Mouse (Mus musculus) embryonic facial prominence, embryonic 12.5 days (tissue): Measurements from ENCODE around the gene Rbm41. TPM values are rescaled to one million over a fixed set of nuclear protein-coding genes. Genes with fewer than 3 reads are reported as not detected.
A peak's percentile ranks its signal among the peaks of the same experiment; 100 is the strongest.

Experiments used
- ATAC-seq: fragments of 200-750 bp; cut with Nextera tagmentation; 2 replicates; pipeline ENCODE4 v1.8.0; 2017; ENCODE audit not compliant: insufficient number of reproducible peaks, insufficient read depth, low FRiP score, low TSS enrichment
- H3K27ac ChIP-seq: fragments of 300-500 bp; sonication (generic); 2 replicates; pipeline ENCODE4 v1.5.1; 2016; ENCODE audit warnings: mild to moderate bottlenecking
- H3K27me3 ChIP-seq: fragments of 300-500 bp; sonication (generic); 2 replicates; pipeline ENCODE4 v1.6.1; 2016; ENCODE audit warnings: mild to moderate bottlenecking, moderate library complexity
- H3K36me3 ChIP-seq: fragments of 300-500 bp; sonication (generic); 2 replicates; pipeline ENCODE4 v1.6.1; 2016; ENCODE audit warnings: mild to moderate bottlenecking
- H3K4me1 ChIP-seq: fragments of 300-500 bp; sonication (generic); 2 replicates; pipeline ENCODE4 v1.6.1; 2016
- H3K4me2 ChIP-seq: fragments of 300-500 bp; sonication (generic); replicated peaks from 2 replicates; pipeline ENCODE4 v1.6.1; 2016; ENCODE audit warnings: mild to moderate bottlenecking, moderate library complexity
- H3K4me3 ChIP-seq: fragments of 300-500 bp; sonication (generic); 2 replicates; pipeline ENCODE4 v1.5.1; 2016; ENCODE audit warnings: mild to moderate bottlenecking
- H3K9ac ChIP-seq: fragments of 300-500 bp; sonication (generic); 2 replicates; pipeline ENCODE4 v1.6.1; 2016; ENCODE audit warnings: mild to moderate bottlenecking, moderate library complexity
- H3K9me3 ChIP-seq: fragments of 300-500 bp; sonication (generic); 2 replicates; pipeline ENCODE4 v1.6.1; 2016; ENCODE audit warnings: mild to moderate bottlenecking, moderate library complexity
- WGBS: fragments of 180-500 bp; shearing (Covaris S2); methylation state at CpG from one replicate; pipeline ENCODE4 v1.1.7; 2016; 5-methylcytosine and 5-hydroxymethylcytosine counted together
- polyA plus RNA-seq: library from polyadenylated mRNA; unstranded; fragments of >200 nt; fragmentation: Nextera tagmentation; extraction: Ambion mirVana; gene quantifications from 2 replicates; pipeline ENCODE4 v1.2.1, GENCODE M21; 2016

The Rbm41 gene
- 7.7 and 7.8 TPM in 2 replicates for polyA plus RNA-seq

GRCm38 (mm10) chrX:139997740-139998690, at the start of gene Rbm41:
TSS of gene Rbm41 (minus strand) at chrX:139998595.
- ATAC-seq: peak; percentile 75; the same call in 1 of the 2 replicates
- Histone ChIP-seq H3K4me2 (peak within 1 kb of the TSS; percentile 48), H3K9me3 (no peaks in the 10 kb centered on the region), H3K27ac (peak within 1 kb of the TSS; percentile 73), H3K4me1 (no peaks in the 10 kb centered on the region), H3K27me3 (no peaks in the 10 kb centered on the region), H3K4me3 (peak within 1 kb of the TSS; percentile 50), H3K9ac (peak within 1 kb of the TSS; percentile 61), H3K36me3 (peaks cover 3% of the 10 kb centered on the region; the same call in 1 of the 2 replicates)
- WGBS: 13% methylated on average over 25 of the region's 25 CpGs

DNA sequence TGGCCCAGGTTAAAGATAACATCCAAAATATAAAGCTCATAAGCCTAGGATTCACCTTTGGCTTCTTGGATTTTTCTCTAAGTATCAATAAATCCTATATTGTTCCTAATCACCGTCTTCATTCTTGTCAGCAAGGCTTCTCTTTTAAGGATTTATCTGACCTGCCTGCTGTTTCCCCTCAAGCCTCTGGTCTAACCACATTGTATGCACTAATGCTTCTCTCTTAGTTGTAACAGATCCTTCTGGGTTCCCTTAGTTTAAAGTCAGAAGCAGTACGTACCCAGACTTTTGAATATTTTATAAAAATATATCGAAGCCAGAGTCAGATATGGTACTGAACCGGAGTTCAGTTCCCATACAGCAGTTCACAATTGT, 283 bp upstream of the Rbm41 start:
- no peak overlapping the region; the same call in 1 of the 2 replicates for H3K4me2 ChIP-seq
- H3K4me1 ChIP-seq: no peaks in the 10 kb centered on the region
- H3K27ac ChIP-seq: no peak overlapping the region
- H3K36me3 ChIP-seq: no peaks in the 10 kb centered on the region
- no peaks in the 10 kb centered on the region for H3K27me3 ChIP-seq
- no peak overlapping the region for H3K9ac ChIP-seq
- WGBS: 84% methylated on average over 4 of the region's 4 CpGs
- no peaks in the 10 kb centered on the region for H3K9me3 ChIP-seq
- ATAC-seq: no peak
- no peak overlapping the region for H3K4me3 ChIP-seq

DNA sequence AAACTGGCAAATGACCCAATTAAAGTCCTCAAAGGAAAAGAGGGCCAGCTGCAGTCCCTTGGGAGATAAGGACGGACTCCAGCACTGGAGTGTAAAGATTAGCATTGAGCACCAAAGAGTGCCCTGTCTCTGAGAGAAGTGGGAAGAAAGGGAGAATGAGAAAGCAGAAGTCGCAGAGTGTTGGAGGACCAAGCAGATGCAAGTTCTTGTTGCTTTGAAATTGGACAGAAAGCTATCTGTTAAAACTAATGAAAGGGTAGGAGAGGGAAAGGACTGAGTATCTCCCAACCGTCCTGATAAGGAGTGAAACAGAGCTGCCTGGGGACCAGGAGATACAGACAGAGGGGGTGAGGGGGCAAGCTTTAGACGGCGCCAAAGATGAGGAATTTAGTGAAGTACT, 16.3 kb downstream of the Rbm41 start:
- Histone ChIP-seq H3K27me3 (0 out of 2 replicates have a peak, but pooled peaks cover 3% of the 10 kb centered on the region), H3K9ac (no peak overlapping the region), H3K4me2 (no peak overlapping the region), H3K36me3 (no peaks in the 10 kb centered on the region), H3K4me1 (no peaks in the 10 kb centered on the region), H3K4me3 (no peak overlapping the region), H3K27ac (no peak overlapping the region), H3K9me3 (no peaks in the 10 kb centered on the region)
- ATAC-seq: no peak
- WGBS: 78% methylated on average over 5 of the region's 5 CpGs

DNA sequence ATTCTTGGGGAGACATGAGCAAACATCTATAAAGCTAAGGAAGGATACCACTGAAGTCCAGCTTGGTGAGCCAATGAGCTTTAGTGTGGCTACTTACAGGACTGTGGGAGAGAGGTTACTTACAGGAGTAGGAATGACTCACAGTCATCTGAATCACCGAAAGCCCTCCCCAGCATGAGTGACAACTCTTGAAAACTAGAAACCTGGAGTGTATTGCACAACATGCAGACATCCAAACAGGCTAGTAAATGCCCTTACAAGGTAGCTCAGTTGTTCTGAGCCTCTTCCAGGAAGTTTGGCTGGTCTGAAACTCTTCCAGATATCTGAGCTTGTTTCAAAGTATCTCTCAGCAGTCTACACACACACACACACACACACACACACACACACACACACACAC, 64.9 kb downstream of the Rbm41 start:
- Histone ChIP-seq H3K9ac (no peak overlapping the region), H3K4me1 (no peaks in the 10 kb centered on the region), H3K36me3 (no peaks in the 10 kb centered on the region), H3K4me2 (no peak overlapping the region), H3K4me3 (no peak overlapping the region), H3K27ac (no peak overlapping the region), H3K27me3 (no peaks in the 10 kb centered on the region), H3K9me3 (no peaks in the 10 kb centered on the region)
- 87% methylated on average over 1 of the region's 1 CpGs for WGBS
- ATAC-seq: no peak

DNA sequence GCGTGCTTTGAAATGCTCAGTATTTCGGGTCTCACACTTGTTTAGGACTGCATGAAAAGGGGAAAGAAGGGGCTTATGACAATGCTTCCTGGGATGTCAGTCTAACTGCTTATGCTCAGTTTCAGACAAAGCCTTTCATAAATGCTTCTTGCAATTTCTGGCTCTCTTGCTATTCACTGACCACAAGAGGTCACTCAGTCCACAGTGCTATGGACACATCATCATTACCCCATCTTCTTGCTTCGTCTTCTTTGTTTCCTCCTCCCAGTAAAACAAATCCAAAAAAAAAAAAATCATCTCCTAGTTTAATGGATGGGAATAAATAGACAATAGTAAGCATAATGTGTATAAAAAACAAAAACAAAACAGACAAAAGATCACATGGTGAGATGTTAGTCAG, 65.9 kb downstream of the Rbm41 start:
- no peaks in the 10 kb centered on the region for H3K27me3 ChIP-seq
- no peaks in the 10 kb centered on the region for H3K36me3 ChIP-seq
- no peak for ATAC-seq
- H3K4me2 ChIP-seq: no peak overlapping the region
- H3K9ac ChIP-seq: no peak overlapping the region
- WGBS: 75% methylated on average over 3 of the region's 3 CpGs
- no peak overlapping the region for H3K4me3 ChIP-seq
- H3K9me3 ChIP-seq: no peaks in the 10 kb centered on the region
- H3K27ac ChIP-seq: no peak overlapping the region
- no peaks in the 10 kb centered on the region for H3K4me1 ChIP-seq

GRCm38 (mm10) chrX:139920572-139920971, 77.8 kb downstream of the Rbm41 start:
- H3K27me3 ChIP-seq: no peaks in the 10 kb centered on the region
- H3K9me3 ChIP-seq: no peaks in the 10 kb centered on the region
- H3K4me3 ChIP-seq: no peak overlapping the region
- H3K9ac ChIP-seq: no peak overlapping the region
- no peaks in the 10 kb centered on the region for H3K4me1 ChIP-seq
- H3K36me3 ChIP-seq: no peaks in the 10 kb centered on the region
- 86% methylated on average over 4 of the region's 4 CpGs for WGBS
- H3K4me2 ChIP-seq: no peak overlapping the region
- H3K27ac ChIP-seq: no peak overlapping the region
- ATAC-seq: no peak

- H3K4me3 ChIP-seq: no peak overlapping the region
- no peaks in the 10 kb centered on the region for H3K36me3 ChIP-seq
- 88% methylated on average over 1 of the region's 1 CpGs for WGBS
- no peak overlapping the region for H3K9ac ChIP-seq
- no peaks in the 10 kb centered on the region for H3K4me1 ChIP-seq
- no peak overlapping the region for H3K4me2 ChIP-seq
- no peak overlapping the region for H3K27ac ChIP-seq
- H3K9me3 ChIP-seq: no peaks in the 10 kb centered on the region
- no peaks in the 10 kb centered on the region for H3K27me3 ChIP-seq
- no peak for ATAC-seq
Observed at GRCm38 (mm10) chrX:139891387-139891786, 107.0 kb downstream of the Rbm41 start.

DNA sequence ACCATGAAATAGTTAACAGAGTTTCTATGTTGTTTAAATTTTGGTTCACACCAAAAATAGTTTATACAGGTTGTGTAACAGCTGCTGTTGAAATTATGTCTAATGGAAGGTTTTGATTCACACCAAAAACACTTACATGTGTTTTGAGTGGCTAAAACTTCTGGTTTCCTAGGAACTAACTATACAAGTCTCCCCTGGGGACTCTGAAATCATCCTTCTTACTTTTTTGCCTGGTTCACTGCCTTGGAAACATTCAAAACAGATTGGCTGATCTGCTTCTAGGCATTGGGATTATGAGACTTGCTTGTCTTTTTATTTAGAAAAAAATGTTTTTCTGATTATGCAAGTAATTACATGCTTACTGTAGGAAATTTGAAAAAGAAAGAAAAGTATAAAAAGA, 115.2 kb downstream of the Rbm41 start:
- H3K4me1 ChIP-seq: no peaks in the 10 kb centered on the region
- H3K27me3 ChIP-seq: no peaks in the 10 kb centered on the region
- H3K4me3 ChIP-seq: no peak overlapping the region
- no peaks in the 10 kb centered on the region for H3K9me3 ChIP-seq
- H3K36me3 ChIP-seq: no peaks in the 10 kb centered on the region
- ATAC-seq: no peak
- no peak overlapping the region for H3K27ac ChIP-seq
- H3K9ac ChIP-seq: no peak overlapping the region
- H3K4me2 ChIP-seq: no peak overlapping the region

DNA sequence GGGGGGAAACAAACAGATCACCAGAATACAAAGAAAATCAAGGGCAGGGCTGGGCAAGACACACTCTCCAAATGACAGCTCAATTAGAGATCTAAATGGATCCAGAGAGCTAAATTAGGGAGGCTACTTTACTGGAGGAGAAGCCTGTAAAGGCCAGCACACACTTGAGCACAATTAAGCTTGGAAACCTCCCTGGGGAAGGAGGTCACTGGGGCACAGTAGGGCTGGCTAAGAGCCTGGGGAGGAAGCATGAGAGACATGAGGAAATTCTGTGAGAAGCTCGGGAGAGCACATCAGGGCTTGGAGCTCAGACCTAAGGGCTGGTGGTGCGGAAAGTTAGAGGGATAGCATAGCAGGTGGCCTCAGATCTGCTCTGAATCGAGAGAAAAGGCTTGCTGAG, 120.5 kb downstream of the Rbm41 start:
- WGBS: 29% methylated on average over 3 of the region's 3 CpGs
- H3K4me1 ChIP-seq: no peaks in the 10 kb centered on the region
- peaks cover 9% of the 10 kb centered on the region for H3K27me3 ChIP-seq
- H3K4me2 ChIP-seq: no peak overlapping the region
- H3K27ac ChIP-seq: no peak overlapping the region
- ATAC-seq: no peak
- H3K36me3 ChIP-seq: no peaks in the 10 kb centered on the region
- no peak overlapping the region for H3K4me3 ChIP-seq
- no peak overlapping the region for H3K9ac ChIP-seq
- H3K9me3 ChIP-seq: no peaks in the 10 kb centered on the region

DNA sequence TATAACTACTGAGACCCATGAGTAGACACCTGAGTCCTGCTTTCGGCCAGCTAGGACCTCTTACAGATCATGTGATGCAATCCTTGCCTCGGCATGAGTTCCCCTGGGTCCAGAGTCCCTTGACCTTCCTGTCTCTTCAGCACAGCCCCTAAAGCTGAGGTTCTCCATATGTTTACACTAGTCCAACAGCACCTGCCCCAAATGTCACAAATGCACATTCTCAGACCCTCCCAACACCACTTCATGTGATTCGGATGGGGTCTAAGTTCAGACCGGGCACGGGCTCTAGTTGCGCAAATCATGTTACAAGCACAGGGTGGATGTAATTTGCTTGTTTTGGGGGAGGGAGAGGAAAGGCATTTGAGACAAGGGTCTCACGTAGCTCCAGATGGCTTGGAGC, 121.3 kb downstream of the Rbm41 start:
- no peaks in the 10 kb centered on the region for H3K36me3 ChIP-seq
- peaks cover 10% of the 10 kb centered on the region for H3K27me3 ChIP-seq
- no peak for ATAC-seq
- no peak overlapping the region for H3K9ac ChIP-seq
- H3K27ac ChIP-seq: no peak overlapping the region
- no peaks in the 10 kb centered on the region for H3K9me3 ChIP-seq
- no peak overlapping the region for H3K4me2 ChIP-seq
- H3K4me1 ChIP-seq: no peaks in the 10 kb centered on the region
- H3K4me3 ChIP-seq: no peak overlapping the region
- 47% methylated on average over 7 of the region's 7 CpGs for WGBS

DNA sequence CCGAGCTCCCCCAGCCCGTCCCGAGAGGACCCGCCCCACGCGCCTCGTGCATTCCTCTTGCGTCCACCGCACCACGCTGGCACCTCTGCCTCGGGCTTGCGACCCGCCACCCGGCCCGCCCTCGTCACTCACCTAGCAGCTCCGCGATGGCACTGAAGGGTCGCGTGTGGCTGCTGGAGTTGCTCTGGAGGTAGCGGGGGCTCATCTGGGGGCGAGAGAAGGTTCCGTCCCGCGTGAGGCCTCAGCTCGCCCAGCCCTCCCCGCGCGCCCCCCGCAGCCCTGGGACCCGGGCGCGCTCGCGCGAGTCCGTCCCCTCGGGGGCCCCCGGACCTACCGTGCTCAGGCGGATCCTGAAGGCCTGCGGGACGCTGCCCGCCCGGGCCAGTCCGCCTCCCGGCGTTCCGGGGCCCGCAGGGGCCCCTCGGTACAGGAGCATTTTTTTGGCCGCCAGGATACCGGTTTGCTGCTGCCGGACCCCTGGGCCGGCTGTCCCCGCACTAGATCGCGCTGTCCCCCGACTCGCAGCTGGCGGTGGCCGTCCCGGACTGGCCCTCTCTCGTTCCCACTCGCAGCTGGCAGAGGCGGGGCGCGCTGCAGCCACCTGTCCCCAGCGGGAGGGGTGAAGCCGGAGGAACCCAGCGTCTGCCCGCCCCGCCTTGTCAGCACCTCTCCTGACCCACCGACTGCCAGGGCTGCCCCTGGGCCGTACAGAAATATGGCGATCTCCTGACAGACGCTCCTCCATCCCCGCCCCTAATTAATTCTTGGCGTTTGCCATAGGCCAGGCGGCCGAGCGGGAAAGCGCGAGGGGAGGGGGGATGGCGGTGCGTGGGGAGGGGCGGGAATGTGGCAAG, 127.2 kb downstream of the Rbm41 start, which contains the start of gene Morc4:
TSS of gene Morc4 (minus strand) at position 740 of the 854 bp plus-strand sequence.
- Histone ChIP-seq H3K4me2 (peak within 1 kb of the TSS; percentile 63), H3K27ac (no peak within 1 kb of the TSS), H3K9ac (peak within 1 kb of the TSS; percentile 50), H3K4me1 (no peaks in the 10 kb centered on the region), H3K36me3 (no peaks in the 10 kb centered on the region), H3K4me3 (peak within 1 kb of the TSS; percentile 55), H3K27me3 (peaks cover 13% of the 10 kb centered on the region), H3K9me3 (no peaks in the 10 kb centered on the region)
- 29% methylated on average over 53 of the region's 87 CpGs for WGBS
- ATAC-seq: peak; percentile 84
